Mouse (Mus musculus) MEL (cell line): ENCODE data around the gene Obp2a. TPM values are rescaled to one million over a fixed set of nuclear protein-coding genes. Genes with fewer than 3 reads are reported as not detected.

Experiments
- DNase-seq: peaks from one replicate; pipeline ENCODE4 v3.0.0; 2011; ENCODE audit warnings: low read depth, low spot score
- H3K27ac ChIP-seq: 2 replicates; pipeline ENCODE4 v1.5.1; 2012; ENCODE audit warnings: low read depth, mild to moderate bottlenecking, control low read depth, low read length, moderate library complexity; ENCODE audit not compliant: control insufficient read depth
- H3K27me3 ChIP-seq, 2 experiments: fragments of 150-350 bp in 1 of 2; sonication (generic) in 1 of 2; 2 replicates each; pipeline ENCODE4 v1.6.1; 2012; ENCODE audit warnings: low read length in 2 of 2, mild to moderate bottlenecking in 2 of 2, improper control_type of control experiment in 1 of 2, moderate library complexity in 1 of 2; ENCODE audit not compliant: insufficient read depth in 2 of 2, control insufficient read depth in 1 of 2
- H3K36me3 ChIP-seq, 2 experiments: 2 replicates each; pipeline ENCODE4 v1.6.1; 2012 to 2014; ENCODE audit warnings: low read length in 2 of 2, improper control_type of control experiment in 1 of 2, inconsistent platforms in 1 of 2, mild to moderate bottlenecking in 1 of 2; ENCODE audit not compliant: insufficient read depth in 2 of 2, control insufficient read depth in 1 of 2
- H3K4me1 ChIP-seq, 2 experiments: fragments of 150-350 bp in 1 of 2; sonication (generic) in 1 of 2; 2 replicates each; pipeline ENCODE4 v1.6.1; 2012; ENCODE audit warnings: low read length in 2 of 2, improper control_type of control experiment in 1 of 2, mild to moderate bottlenecking in 1 of 2; ENCODE audit not compliant: insufficient read depth in 2 of 2, control insufficient read depth in 1 of 2
- H3K4me3 ChIP-seq, 2 experiments: fragments of 150-350 bp in 1 of 2; sonication (generic) in 1 of 2; 2 replicates each; pipeline ENCODE4 v1.5.1; 2012; ENCODE audit warnings: low read depth in 2 of 2, low read length in 2 of 2, mild to moderate bottlenecking in 2 of 2, moderate library complexity in 2 of 2, control low read depth in 1 of 2, improper control_type of control experiment in 1 of 2; ENCODE audit not compliant: control insufficient read depth in 1 of 2, insufficient read depth in 1 of 2
- H3K79me2 ChIP-seq: 2 replicates; pipeline ENCODE4 v1.6.1; 2012; ENCODE audit warnings: mild to moderate bottlenecking, low read length, moderate library complexity; ENCODE audit not compliant: control insufficient read depth, poor library complexity, insufficient read depth
- H3K9ac ChIP-seq: 2 replicates; pipeline ENCODE4 v1.6.1; 2012; ENCODE audit warnings: low read depth, mild to moderate bottlenecking, control low read depth, low read length, moderate library complexity; ENCODE audit not compliant: control insufficient read depth, poor library complexity, severe bottlenecking
- H3K9me3 ChIP-seq: fragments of 150-350 bp; sonication (generic); replicated peaks from 2 replicates; pipeline ENCODE4 v1.6.1; 2012; ENCODE audit warnings: mild to moderate bottlenecking, low read length, improper control_type of control experiment, moderate library complexity; ENCODE audit not compliant: insufficient read depth
- E2F4 ChIP-seq: IDR thresholded peaks from 2 replicates; pipeline ENCODE4 v1.6.1; 2011; ENCODE audit warnings: low read depth, low read length, improper control_type of control experiment, borderline replicate concordance
- ELF1 ChIP-seq: IDR thresholded peaks from 2 replicates; pipeline ENCODE4 v1.6.1; 2014; ENCODE audit warnings: low read depth, mild to moderate bottlenecking, inconsistent platforms, low read length, improper control_type of control experiment, moderate library complexity
- GABPA ChIP-seq: IDR thresholded peaks from 2 replicates; pipeline ENCODE4 v1.6.1; 2012; ENCODE audit warnings: low read depth, mild to moderate bottlenecking, inconsistent platforms, low read length, improper control_type of control experiment, moderate library complexity
- MAFK ChIP-seq: IDR thresholded peaks from 2 replicates; pipeline ENCODE4 v1.6.1; 2011; ENCODE audit warnings: low read depth, mild to moderate bottlenecking, low read length, improper control_type of control experiment, borderline replicate concordance
- MAZ ChIP-seq: IDR thresholded peaks from 2 replicates; pipeline ENCODE4 v1.6.1; 2012; ENCODE audit warnings: low read depth, mild to moderate bottlenecking, inconsistent platforms, low read length, improper control_type of control experiment
- MEF2A ChIP-seq: IDR thresholded peaks from 2 replicates; pipeline ENCODE4 v1.6.1; 2014; ENCODE audit warnings: low read depth, mild to moderate bottlenecking, inconsistent platforms, low read length, improper control_type of control experiment; ENCODE audit not compliant: poor library complexity, insufficient replicate concordance, severe bottlenecking; ENCODE audit errors: extremely low read depth
- MYB ChIP-seq: IDR thresholded peaks from 2 replicates; pipeline ENCODE4 v1.6.1; 2011; ENCODE audit warnings: mild to moderate bottlenecking, low read depth, low read length, improper control_type of control experiment
- NELFE ChIP-seq: IDR thresholded peaks from 2 replicates; pipeline ENCODE4 v1.6.1; 2011; ENCODE audit warnings: low read depth, low read length, improper control_type of control experiment
- RAD21 ChIP-seq: IDR thresholded peaks from 2 replicates; pipeline ENCODE4 v1.6.1; 2011; ENCODE audit warnings: mild to moderate bottlenecking, low read depth, low read length, improper control_type of control experiment
- RCOR1 ChIP-seq: IDR thresholded peaks from 2 replicates; pipeline ENCODE4 v1.6.1; 2012; ENCODE audit warnings: low read depth, mild to moderate bottlenecking, inconsistent platforms, low read length, improper control_type of control experiment
- SMC3 ChIP-seq: IDR thresholded peaks from 2 replicates; pipeline ENCODE4 v1.6.1; 2011; ENCODE audit warnings: low read depth, low read length, improper control_type of control experiment
- TAL1 ChIP-seq: IDR thresholded peaks from 2 replicates; pipeline ENCODE4 v1.6.1; 2012; ENCODE audit warnings: mild to moderate bottlenecking, inconsistent platforms, low read length, moderate library complexity, mixed read lengths
- UBTF ChIP-seq: IDR thresholded peaks from 2 replicates; pipeline ENCODE4 v1.6.1; 2012; ENCODE audit warnings: low read depth, mild to moderate bottlenecking, inconsistent platforms, low read length, improper control_type of control experiment, moderate library complexity, borderline replicate concordance; ENCODE audit not compliant: insufficient read depth
- USF2 ChIP-seq, 2 experiments: IDR thresholded peaks; 2 replicates each; pipeline ENCODE4 v1.6.1; 2011 to 2012; ENCODE audit warnings: improper control_type of control experiment in 2 of 2, low read length in 2 of 2, borderline replicate concordance in 1 of 2, inconsistent platforms in 1 of 2, low read depth in 1 of 2, mild to moderate bottlenecking in 1 of 2; ENCODE audit not compliant: insufficient read depth in 1 of 2
- ZKSCAN1 ChIP-seq: IDR thresholded peaks from 2 replicates; pipeline ENCODE4 v1.6.1; 2012; ENCODE audit warnings: low read depth, mild to moderate bottlenecking, inconsistent platforms, low read length, improper control_type of control experiment, moderate library complexity
- polyA plus RNA-seq, 2 experiments: library from polyadenylated mRNA; stranded (reverse) in 1 of 2; unstranded in 1 of 2; fragments of >175 nt in 1 of 2; fragments of >200 nt in 1 of 2; gene quantifications; 2 replicates each; pipeline versions ENCODE4 v1.2.1 to v1.2.4; 2012; ENCODE audit warnings: low replicate concordance in 2 of 2, low read depth in 1 of 2; ENCODE audit not compliant: insufficient read length in 2 of 2, insufficient read depth in 1 of 2, missing spikeins in 1 of 2
- total RNA-seq: library from RNA; depleted of rRNA; stranded (reverse); fragments of 300-350 nt; gene quantifications from 2 replicates; pipeline ENCODE4 v1.2.3, GENCODE M21; 2012

The Obp2a gene
- total and polyA plus RNA-seq, 3 experiments, result not detected

GRCm38 (mm10) chr2:25664125-25664524, 35.7 kb upstream of the Obp2a start:
- Histone ChIP-seq H3K36me3 (no peaks in the 10 kb centered on the region), H3K4me1 (no peaks in the 10 kb centered on the region), H3K27me3 (peaks cover 3 to 12% of the 10 kb centered on the region in 2 experiments), H3K27ac (no peak overlapping the region), H3K4me3 (no peak overlapping the region), H3K9ac (no peak overlapping the region), H3K79me2 (no peaks in the 10 kb centered on the region), H3K9me3 (no peaks in the 10 kb centered on the region)
- no peak for DNase-seq
- TF ChIP-seq MAFK (no peak), GABPA (no peak), ELF1 (no peak), USF2 (IDR thresholded peaks at IDR 0.05; ENCODE audit: borderline replicate concordance in 1 of 2, insufficient read depth in 1 of 2, low read depth in 1 of 2, low read length in 2 of 2) (no peak), RCOR1 (no peak), TAL1 (no peak), UBTF (no peak), SMC3 (no peak), MAZ (no peak), NELFE (no peak), E2F4 (no peak), MEF2A (no peak), ZKSCAN1 (no peak), MYB (no peak)

- Histone ChIP-seq H3K9ac (no peak overlapping the region), H3K27ac (no peak overlapping the region), H3K27me3 (peaks cover 3 to 12% of the 10 kb centered on the region in 2 experiments), H3K4me3 (no peak overlapping the region), H3K4me1 (no peaks in the 10 kb centered on the region), H3K36me3 (no peaks in the 10 kb centered on the region), H3K9me3 (no peaks in the 10 kb centered on the region), H3K79me2 (no peaks in the 10 kb centered on the region)
- TF ChIP-seq RAD21, result no peak
- no peak for DNase-seq
These were observed 33.3 kb upstream of the Obp2a start for GRCm38 (mm10) chr2:25666516-25666915.
